Mouse (Mus musculus) bone marrow, adult 2 months (tissue): ENCODE results near the gene Slain2. TPM values are rescaled to one million over a fixed set of nuclear protein-coding genes. Genes with fewer than 3 reads are reported as not detected.
A peak's percentile ranks its signal among the peaks of the same experiment; 100 is the strongest.

Experiments used
- H3K27ac ChIP-seq: fragments of 200-500 bp; 2 replicates; pipeline ENCODE4 v1.5.1; 2012; ENCODE audit warnings: low read depth, mild to moderate bottlenecking, control low read depth, inconsistent platforms, low read length; ENCODE audit not compliant: control insufficient read depth, poor library complexity, insufficient read depth
- H3K4me1 ChIP-seq: fragments of 200-500 bp; 2 replicates; pipeline ENCODE4 v1.6.1; 2011; ENCODE audit warnings: low read length; ENCODE audit not compliant: control insufficient read depth, insufficient read depth
- H3K4me3 ChIP-seq: fragments of 200-500 bp; replicated peaks from 2 replicates; pipeline ENCODE3; 2011; ENCODE audit warnings: mild to moderate bottlenecking, low read depth, low read length, control low read depth; ENCODE audit not compliant: control insufficient read depth
- CTCF ChIP-seq: fragments of 200-500 bp; IDR thresholded peaks from 2 replicates; pipeline ENCODE4 v1.5.1; 2011; ENCODE audit warnings: low read length, control low read depth; ENCODE audit not compliant: control insufficient read depth, insufficient read depth
- POLR2A ChIP-seq: fragments of 200-500 bp; IDR thresholded peaks from 2 replicates; pipeline ENCODE4 v1.6.1; 2011; ENCODE audit warnings: low read depth, mild to moderate bottlenecking, control low read depth, low read length, borderline replicate concordance; ENCODE audit not compliant: control insufficient read depth
- WGBS: fragments of 180-500 bp; shearing (Covaris S2); methylation state at CpG from one replicate; pipeline ENCODE4 v1.1.7; 2018; 5-methylcytosine and 5-hydroxymethylcytosine counted together
- polyA plus RNA-seq: library from polyadenylated mRNA; stranded (reverse); fragments of >200 nt; gene quantifications from 2 replicates; pipeline ENCODE4 v1.2.4, GENCODE M21; 2011; ENCODE audit warnings: low replicate concordance; ENCODE audit not compliant: missing spikeins, insufficient read depth, insufficient read length

The Slain2 gene
- polyA plus RNA-seq, 1 experiment: 18.4 TPM

DNA sequence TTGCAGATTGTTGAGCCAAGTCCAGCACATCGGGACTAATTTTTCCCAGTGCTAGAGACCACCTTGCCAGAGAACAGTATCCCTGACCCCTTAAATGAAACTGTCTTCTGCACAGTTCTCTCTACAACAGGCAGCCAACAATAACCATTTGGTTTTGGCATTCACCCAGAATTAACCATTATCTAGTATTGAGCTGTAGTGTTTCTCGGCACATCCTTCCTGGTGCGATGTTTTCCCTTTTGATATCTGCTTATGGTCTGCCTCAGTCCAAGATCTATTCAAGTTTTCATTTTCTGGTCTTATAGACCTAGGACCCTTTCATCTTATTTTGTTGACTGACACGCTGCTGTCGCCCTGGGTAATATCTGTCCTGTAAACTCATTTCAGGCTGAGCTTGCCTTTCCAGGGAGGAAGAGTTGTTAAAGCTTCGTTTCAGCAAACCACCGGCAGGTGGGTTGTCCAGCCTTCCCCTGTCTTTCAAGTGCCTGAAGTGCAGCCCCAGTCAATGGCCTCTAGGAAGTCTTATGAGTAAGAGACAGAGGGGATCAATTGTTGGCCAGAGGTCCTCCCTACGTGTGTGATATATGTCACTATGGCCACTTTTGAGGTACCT is 5.7 kb upstream of the Slain2 start:
- H3K4me1 ChIP-seq: peaks cover 1% of the 10 kb centered on the region; the same call in 1 of the 2 replicates
- 47% methylated on average over 8 of the region's 8 CpGs for WGBS
- TF ChIP-seq POLR2A: no peak
- no peak for TF ChIP-seq CTCF
- H3K4me3 ChIP-seq: no peak overlapping the region
- no peak overlapping the region for H3K27ac ChIP-seq

DNA sequence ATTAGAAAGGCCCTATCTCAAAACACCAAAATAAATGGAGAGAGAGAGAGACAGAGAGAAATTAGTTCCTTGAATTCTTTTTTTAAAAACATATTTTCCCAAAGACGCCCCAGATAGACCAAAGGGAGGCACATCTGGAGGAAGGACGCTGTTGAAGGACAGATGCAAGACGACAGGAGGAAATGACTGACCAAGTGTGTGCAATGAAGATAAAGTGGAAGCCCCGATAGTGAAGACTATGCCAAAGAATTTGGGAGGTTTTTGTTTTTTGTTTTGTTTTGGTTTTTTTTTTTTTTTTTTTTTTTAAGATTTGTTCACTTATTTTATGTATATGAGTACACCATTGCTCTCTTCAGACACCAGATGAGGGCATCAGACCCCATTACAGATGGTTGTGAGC is 4.7 kb upstream of the Slain2 start:
- TF ChIP-seq POLR2A (no peak), CTCF (no peak)
- 6% methylated on average over 4 of the region's 4 CpGs for WGBS
- Histone ChIP-seq H3K4me1 (peaks cover 1% of the 10 kb centered on the region; the same call in 1 of the 2 replicates), H3K27ac (no peak overlapping the region), H3K4me3 (no peak overlapping the region)

DNA sequence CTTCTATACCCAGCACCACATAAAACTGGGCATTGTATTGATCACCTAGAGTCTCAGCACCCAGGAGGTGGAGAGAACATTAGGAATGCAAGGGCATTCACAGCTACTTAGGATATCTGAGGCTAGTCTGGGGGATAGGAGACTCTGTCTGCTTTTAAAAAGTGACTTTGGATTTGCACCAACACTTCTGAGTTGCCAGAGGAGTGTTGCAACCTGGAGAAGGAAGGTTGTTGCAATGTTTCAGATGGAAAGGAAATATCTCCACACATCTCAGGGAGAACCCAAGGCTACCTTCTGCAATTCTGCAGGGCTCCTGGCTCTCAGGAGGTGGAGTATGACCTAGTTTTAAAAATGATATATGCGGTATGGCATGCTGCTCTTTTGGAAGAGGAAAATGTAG is 3.7 kb upstream of the Slain2 start:
- WGBS: 55% methylated on average over 1 of the region's 1 CpGs
- no peaks in the 10 kb centered on the region; the same call in 1 of the 2 replicates for H3K4me1 ChIP-seq

DNA sequence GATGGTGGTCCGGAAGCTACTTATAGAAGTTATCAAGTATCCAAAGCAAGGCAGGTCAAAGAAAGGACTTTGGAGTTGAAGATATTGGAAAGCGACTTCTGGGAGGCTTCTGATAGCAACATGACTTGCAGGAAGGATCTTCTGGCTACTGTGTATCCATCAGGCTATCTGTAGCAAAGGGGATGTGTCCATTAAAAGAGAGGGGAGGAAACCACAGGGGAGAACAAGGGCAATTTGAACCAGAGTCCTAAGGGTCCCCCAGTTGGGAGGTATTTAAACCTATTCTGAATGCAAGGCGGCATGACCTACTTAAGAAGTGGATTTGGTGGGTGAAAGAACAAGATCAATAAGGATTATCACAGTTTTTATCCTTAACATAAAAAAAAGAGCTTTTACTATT is 2.8 kb upstream of the Slain2 start:
- 66% methylated on average over 3 of the region's 3 CpGs for WGBS
- no peak for TF ChIP-seq POLR2A
- TF ChIP-seq CTCF: no peak

More for the DNA sequence above, 3.7 kb upstream of the Slain2 start:
- H3K27ac ChIP-seq: no peak overlapping the region
- no peak overlapping the region for H3K4me3 ChIP-seq
- TF ChIP-seq CTCF (no peak), POLR2A (no peak)

DNA sequence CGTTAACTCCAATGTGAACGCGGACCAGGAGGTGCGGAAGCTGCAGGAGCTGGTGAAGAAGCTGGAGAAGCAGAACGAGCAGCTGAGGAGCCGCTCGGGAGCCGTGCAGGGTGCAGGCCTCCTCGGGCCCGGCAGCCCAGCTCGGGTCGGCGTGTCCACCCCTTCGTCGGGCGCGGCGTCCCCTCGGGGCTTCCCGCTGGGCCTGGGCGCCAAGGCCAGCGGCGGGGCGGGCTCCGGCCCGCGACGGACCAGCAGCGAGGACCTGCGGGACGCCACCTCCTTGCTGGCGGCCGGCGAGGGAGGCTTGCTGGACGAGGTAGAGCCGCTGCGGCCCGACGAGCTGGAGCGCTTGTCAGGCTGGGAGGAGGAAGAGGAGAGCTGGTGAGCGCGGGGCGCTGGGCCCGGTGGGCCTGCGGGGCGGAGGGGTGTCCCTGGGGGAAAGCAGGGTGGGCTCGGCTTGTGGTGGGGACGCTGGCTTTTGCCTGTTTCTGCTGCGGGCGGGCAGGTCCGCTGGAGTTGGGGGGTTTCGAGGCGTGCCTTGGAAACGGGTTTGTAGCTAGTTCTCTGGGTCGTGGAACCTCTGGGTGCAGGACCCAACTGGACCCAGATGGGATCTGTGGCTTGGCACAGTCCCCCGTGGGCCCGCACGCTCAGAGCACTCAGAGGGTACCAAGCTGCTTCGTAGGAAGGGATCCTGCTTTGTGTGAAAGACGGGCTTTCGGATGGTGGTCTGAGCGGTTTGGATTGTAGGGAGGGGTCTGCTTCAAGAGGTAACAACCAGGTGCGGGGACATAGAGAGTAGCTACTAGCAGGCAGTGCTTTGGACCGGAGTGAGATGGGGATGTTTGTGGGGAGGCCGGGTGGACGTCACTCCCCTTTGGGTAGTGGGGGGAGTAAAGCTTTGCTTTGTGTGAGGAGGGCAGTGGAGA is 793 bp downstream of the Slain2 start:
- peaks cover 3% of the 10 kb centered on the region for H3K4me1 ChIP-seq
- peak overlapping the region; percentile 100 for H3K27ac ChIP-seq
- TF ChIP-seq POLR2A (no peak), CTCF (no peak)
- under 1% methylated on average over 66 of the region's 66 CpGs for WGBS
- H3K4me3 ChIP-seq: peak overlapping the region; percentile 79

More for the DNA sequence above, 2.8 kb upstream of the Slain2 start:
- no peaks in the 10 kb centered on the region; the same call in 1 of the 2 replicates for H3K4me1 ChIP-seq
- no peak overlapping the region for H3K4me3 ChIP-seq
- H3K27ac ChIP-seq: no peak overlapping the region

DNA sequence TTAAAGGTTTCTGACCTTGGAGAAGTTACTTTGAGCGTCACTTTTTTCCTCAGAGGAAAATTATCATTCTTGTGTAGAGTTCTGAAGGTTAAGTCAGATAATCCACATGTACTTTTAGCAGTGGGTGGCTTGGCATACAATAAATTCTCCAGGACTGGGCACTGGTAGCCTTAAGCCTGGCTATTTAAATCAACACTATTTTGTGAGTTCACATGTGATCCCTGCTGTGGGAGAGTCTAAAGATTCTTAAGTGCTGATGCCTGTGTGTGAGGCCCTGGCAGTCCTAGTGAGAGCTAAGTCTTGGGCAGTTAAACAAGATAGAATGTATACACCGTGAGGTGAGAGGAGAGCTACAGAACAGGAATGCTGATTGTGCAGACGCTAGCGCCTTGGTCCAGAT is 1.9 kb downstream of the Slain2 start:
- WGBS: 80% methylated on average over 4 of the region's 4 CpGs
- peaks cover 3% of the 10 kb centered on the region for H3K4me1 ChIP-seq
- H3K27ac ChIP-seq: no peak overlapping the region
- no peak overlapping the region for H3K4me3 ChIP-seq
- TF ChIP-seq POLR2A (no peak), CTCF (no peak)

DNA sequence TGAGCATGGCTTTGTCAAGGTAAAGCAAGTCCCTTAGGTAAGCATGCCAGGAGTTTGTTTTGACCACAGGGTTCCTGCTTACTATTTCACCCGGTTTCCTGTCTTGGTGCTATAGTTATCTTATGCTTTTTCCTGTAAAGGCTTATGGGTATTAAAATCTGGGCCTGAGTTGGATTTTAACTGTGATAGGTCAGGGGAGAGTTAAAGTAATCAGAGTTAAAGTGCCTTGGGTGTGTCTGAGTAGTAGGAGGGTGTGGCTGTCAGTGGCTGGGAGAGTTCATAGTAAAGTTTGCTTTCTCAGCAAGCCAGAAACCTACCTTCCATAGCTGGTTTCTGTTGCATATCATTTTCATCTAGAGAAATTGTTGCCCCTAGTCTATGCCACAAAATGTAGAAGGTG is 2.7 kb downstream of the Slain2 start:
- 8% methylated on average over 1 of the region's 1 CpGs for WGBS
- Histone ChIP-seq H3K4me1 (peaks cover 3% of the 10 kb centered on the region), H3K27ac (no peak overlapping the region; the same call in 1 of the 2 replicates), H3K4me3 (no peak overlapping the region)
- no peak for TF ChIP-seq CTCF
- no peak for TF ChIP-seq POLR2A

DNA sequence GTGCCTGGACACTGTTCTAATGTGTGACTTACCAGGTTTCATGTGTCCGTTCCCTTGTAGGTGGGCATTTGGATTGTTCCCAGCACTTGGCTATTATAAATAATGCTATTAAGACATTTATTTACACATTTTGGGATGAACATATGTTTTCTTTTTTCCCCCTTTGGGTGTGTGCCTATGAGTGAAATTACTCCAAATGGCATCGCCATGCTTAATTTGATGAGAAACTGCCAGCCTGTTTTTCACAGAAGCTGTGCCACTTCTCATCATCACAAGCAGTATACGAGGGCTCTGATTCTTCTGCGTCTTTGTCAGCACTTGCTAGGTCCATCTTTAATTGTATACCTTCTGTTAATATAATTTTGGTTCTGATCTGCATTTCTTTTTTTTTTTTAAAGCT is 6.3 kb downstream of the Slain2 start:
- TF ChIP-seq CTCF: no peak
- TF ChIP-seq POLR2A: no peak
- peaks cover 3% of the 10 kb centered on the region for H3K4me1 ChIP-seq
- no peak overlapping the region for H3K27ac ChIP-seq
- WGBS: 87% methylated on average over 4 of the region's 4 CpGs
- H3K4me3 ChIP-seq: no peak overlapping the region
